Mouse (Mus musculus): ENCODE results near the gene Tecpr2. TPM values are rescaled to one million over a fixed set of nuclear protein-coding genes. Genes with fewer than 3 reads are reported as not detected.

The Tecpr2 gene
- total and polyA plus RNA-seq, 3 experiments: 5.8 to 5.9 TPM; not detected in 1

- peaks cover 12% of the 10 kb centered on the region for H3K79me2 ChIP-seq (ENCODE audit: control insufficient read depth, insufficient read depth, low read length, poor library complexity)
- H3K27ac ChIP-seq (ENCODE audit: control insufficient read depth, low read depth, low read length): no peak overlapping the region
- TF ChIP-seq MXI1 (IDR thresholded peaks at IDR 0.05; ENCODE audit: low read depth, low read length): no peak
- H3K27me3 ChIP-seq (ENCODE audit: control insufficient read depth in 1 of 2, insufficient read depth in 2 of 2, low read length in 2 of 2): no peaks in the 10 kb centered on the region
- H3K4me3 ChIP-seq (ENCODE audit: control insufficient read depth in 1 of 2, insufficient read depth in 1 of 2, low read depth in 2 of 2, low read length in 2 of 2): peak overlapping the region; percentile 74 to 89
- DNase-seq (ENCODE audit: low read depth, low spot score): no peak
- H3K36me3 ChIP-seq (ENCODE audit: control insufficient read depth in 1 of 2, insufficient read depth in 2 of 2, low read length in 2 of 2): peaks cover 0 to 29% of the 10 kb centered on the region in 2 experiments; a peak in 2 of 4 replicates
- peak overlapping the region; percentile 92 for H3K9ac ChIP-seq (ENCODE audit: control insufficient read depth, low read depth, low read length, poor library complexity, severe bottlenecking)
- no peaks in the 10 kb centered on the region for H3K9me3 ChIP-seq (replicated peaks; ENCODE audit: insufficient read depth, low read length)
- H3K4me1 ChIP-seq (ENCODE audit: control insufficient read depth in 1 of 2, insufficient read depth in 2 of 2, low read length in 2 of 2): peaks cover 26 to 44% of the 10 kb centered on the region in 2 experiments
These were observed 89.0 kb downstream of the Tecpr2 start for GRCm38 (mm10) chr12:110977896-110978606.

DNA sequence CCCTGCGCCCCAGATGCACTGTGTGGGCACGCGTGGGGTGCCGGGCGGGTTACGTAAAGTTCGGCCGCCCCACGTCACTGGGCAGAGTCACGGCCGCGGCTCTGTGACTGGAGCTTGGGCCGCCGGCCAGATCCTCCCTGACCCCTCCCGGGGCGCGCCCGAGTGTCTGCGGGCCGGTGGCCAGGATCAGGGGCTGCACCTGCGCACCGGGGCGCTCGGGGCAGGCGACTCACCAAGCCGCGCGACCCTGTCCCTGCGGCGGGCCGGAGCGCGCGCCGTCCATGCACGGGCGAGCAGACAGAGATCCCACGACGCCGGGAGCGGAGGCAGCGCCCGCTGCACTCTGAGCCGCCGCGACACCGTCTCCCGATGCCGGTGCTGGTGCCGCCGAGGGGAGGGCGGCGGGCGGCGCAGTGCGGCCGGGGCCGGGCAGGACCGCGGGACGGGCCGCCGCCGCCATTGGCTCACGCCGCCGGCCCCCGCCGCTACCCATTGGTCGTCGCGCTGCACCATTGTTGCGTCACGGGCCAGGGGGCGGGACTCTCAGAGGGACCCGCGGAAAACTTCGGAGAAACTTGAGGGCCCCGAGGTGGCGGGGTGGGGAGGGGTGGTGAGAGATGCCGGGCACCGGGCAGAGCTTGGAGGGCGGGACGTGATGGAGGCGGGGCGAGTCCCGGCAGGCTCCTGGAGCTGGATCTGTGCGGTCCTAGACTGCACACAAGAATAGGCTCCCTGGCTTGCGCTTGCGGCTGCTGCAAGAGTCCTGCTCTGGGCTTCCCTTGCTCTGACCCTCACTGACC, 89.7 kb downstream of the Tecpr2 start, which contains the start of gene Ankrd9:
Gene Ankrd9, minus strand, starts transcription at position 434 of the 800 bp plus-strand sequence.
- peak; percentile 55 for TF ChIP-seq NELFE (IDR thresholded peaks at IDR 0.05; ENCODE audit: low read depth, low read length)
- no peak for TF ChIP-seq GATA1 (IDR thresholded peaks at IDR 0.05; ENCODE audit: low read depth, low read length)
- TF ChIP-seq CTCF (IDR thresholded peaks at IDR 0.05 in 2 of 3, conservative IDR thresholded peaks at IDR 0.05 in 1 of 3; ENCODE audit: control insufficient read depth in 1 of 3, insufficient read depth in 1 of 3, low read depth in 2 of 3, low read length in 3 of 3, poor library complexity in 1 of 3, severe bottlenecking in 1 of 3): no peak
- no peak for TF ChIP-seq E2F4 (IDR thresholded peaks at IDR 0.05; ENCODE audit: borderline replicate concordance, low read depth, low read length)
- TF ChIP-seq SMC3 (IDR thresholded peaks at IDR 0.05; ENCODE audit: low read depth, low read length): no peak
- peak; percentile 47; the same call in 1 of the 2 replicates for TF ChIP-seq MAZ (IDR thresholded peaks at IDR 0.05; ENCODE audit: low read depth, low read length)
- TF ChIP-seq UBTF (IDR thresholded peaks at IDR 0.05; ENCODE audit: borderline replicate concordance, insufficient read depth, low read depth, low read length): 0 out of 2 replicates have a peak, but pooled peaks have one; percentile 9
- TF ChIP-seq ZC3H11A (IDR thresholded peaks at IDR 0.05; ENCODE audit: low read depth, low read length): no peak
- no peak for TF ChIP-seq RAD21 (IDR thresholded peaks at IDR 0.05; ENCODE audit: low read depth, low read length)
- TF ChIP-seq SIN3A (IDR thresholded peaks at IDR 0.05; ENCODE audit: low read length): no peak; the same call in 1 of the 2 replicates
- TF ChIP-seq BHLHE40 (IDR thresholded peaks at IDR 0.05; ENCODE audit: borderline replicate concordance, low read depth, low read length): no peak
- peak; percentile 62; the same call in 1 of the 2 replicates for TF ChIP-seq POLR2AphosphoS2 (IDR thresholded peaks at IDR 0.05; ENCODE audit: low read length)
- TF ChIP-seq NRF1 (IDR thresholded peaks at IDR 0.05; ENCODE audit: insufficient read depth, low read depth, low read length, poor library complexity, severe bottlenecking): peak; percentile 60
- TF ChIP-seq POLR2A (IDR thresholded peaks at IDR 0.05; ENCODE audit: control insufficient read depth in 1 of 2, insufficient read depth in 1 of 2, low read depth in 1 of 2, low read length in 2 of 2, poor library complexity in 1 of 2): peak; percentile 73 to 89
- TF ChIP-seq TAL1 (IDR thresholded peaks at IDR 0.05; ENCODE audit: low read length): no peak
- TF ChIP-seq ZMIZ1 (IDR thresholded peaks at IDR 0.05; ENCODE audit: low read depth, low read length): peak; percentile 36; the same call in 1 of the 2 replicates
- TF ChIP-seq MYC (IDR thresholded peaks at IDR 0.05; ENCODE audit: low read depth, low read length): no peak
- TF ChIP-seq CHD2 (IDR thresholded peaks at IDR 0.05; ENCODE audit: low read length): no peak
- no peak; the same call in 1 of the 2 replicates for TF ChIP-seq MXI1 (IDR thresholded peaks at IDR 0.05; ENCODE audit: low read depth, low read length)
- peak; percentile 47 for TF ChIP-seq MAX (IDR thresholded peaks at IDR 0.05; ENCODE audit: low read length)
- H3K9me3 ChIP-seq (replicated peaks; ENCODE audit: insufficient read depth, low read length): no peaks in the 10 kb centered on the region
- H3K4me1 ChIP-seq (ENCODE audit: control insufficient read depth in 1 of 2, insufficient read depth in 2 of 2, low read length in 2 of 2): peaks cover 19 to 39% of the 10 kb centered on the region in 2 experiments
- peak; percentile 95 for DNase-seq (ENCODE audit: low read depth, low spot score)
- peak within 1 kb of the TSS; percentile 53 for H3K27ac ChIP-seq (ENCODE audit: control insufficient read depth, low read depth, low read length)
- no peaks in the 10 kb centered on the region for H3K27me3 ChIP-seq (ENCODE audit: control insufficient read depth in 1 of 2, insufficient read depth in 2 of 2, low read length in 2 of 2)
- H3K79me2 ChIP-seq (ENCODE audit: control insufficient read depth, insufficient read depth, low read length, poor library complexity): peaks cover 12% of the 10 kb centered on the region
- H3K4me3 ChIP-seq (ENCODE audit: control insufficient read depth in 1 of 2, insufficient read depth in 1 of 2, low read depth in 2 of 2, low read length in 2 of 2): peak within 1 kb of the TSS; percentile 89 to 94
- H3K36me3 ChIP-seq (ENCODE audit: control insufficient read depth in 1 of 2, insufficient read depth in 2 of 2, low read length in 2 of 2): peaks cover 0 to 22% of the 10 kb centered on the region in 2 experiments; a peak in 2 of 4 replicates
- peak within 1 kb of the TSS; percentile 92 for H3K9ac ChIP-seq (ENCODE audit: control insufficient read depth, low read depth, low read length, poor library complexity, severe bottlenecking)

Measured in MEL (cell line).